Mouse (Mus musculus) heart, postnatal 4 days (tissue): ENCODE results near the gene 9330182L06Rik. TPM values are rescaled to one million over a fixed set of nuclear protein-coding genes. Genes with fewer than 3 reads are reported as not detected.

Experiments used
- microRNA-seq, 2 experiments: library from miRNA; unstranded; fragments of <30 nt; microRNA quantifications; one replicate each; pipeline ENCODE4 v1.2.0; 2021 to 2022
- total RNA-seq, 2 experiments: library from RNA; stranded (reverse); gene quantifications; 2 replicates each; pipeline ENCODE4 v1.2.3; 2021

9330182L06Rik gene
- total RNA-seq, 2 experiments from 2014 or later, result 0.38 to 0.61 TPM

Small RNA genes lying within 50 kb of the gene (microRNA-seq; reads per million reads assigned to microRNA genes)
- gene Mir879, result 0 to 0.35 reads per million in 2 experiments

Other genes with a start within 250 kb of the 9330182L06Rik start
- gene Tmem243, start 165.4 kb upstream of the 9330182L06Rik start, total RNA-seq, result 1 to 10 TPM; 6.7 to 7.1 TPM
- gene Dmtf1, start 104.3 kb upstream of the 9330182L06Rik start, total RNA-seq, result 10 to 100 TPM; 20.0 to 21.4 TPM